ENCODE assay signal across 12 mouse cellular contexts in the genomic region with DNA sequence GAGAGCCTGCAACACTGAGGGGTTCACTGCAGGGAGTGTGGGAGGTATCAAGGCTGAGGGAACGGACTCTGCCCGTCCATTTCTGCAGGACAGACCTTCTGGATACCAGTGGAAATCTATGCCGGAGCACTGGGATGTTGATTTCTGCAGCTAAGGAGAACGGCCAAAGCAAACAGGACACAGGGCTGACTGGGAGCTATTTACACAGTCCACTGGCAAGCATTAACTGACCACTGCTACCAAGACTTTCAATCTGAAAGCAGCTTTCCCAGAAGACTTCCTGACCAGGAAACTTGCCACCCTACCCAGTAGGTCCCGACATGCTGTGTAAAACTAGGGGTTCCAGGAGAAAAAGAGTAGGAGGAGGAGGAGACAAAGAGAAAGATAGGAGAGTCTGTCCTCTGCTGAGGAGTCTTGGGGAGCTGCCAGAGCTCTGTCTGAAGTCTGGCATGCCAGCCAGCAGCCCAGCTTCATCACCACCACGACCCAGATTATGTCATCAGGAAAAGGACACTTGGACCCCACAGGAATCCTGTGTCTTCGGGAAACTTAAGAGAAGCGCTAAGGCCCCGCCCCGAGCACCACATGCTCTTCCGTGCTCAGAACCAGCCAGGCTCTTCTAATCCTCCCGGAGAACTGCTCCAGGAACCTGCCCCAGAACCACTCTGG. TPM values are rescaled to one million over a fixed set of nuclear protein-coding genes. Genes with fewer than 3 reads are reported as not detected.
DNase-seq lines count a peak whose midpoint lies in the region; ATAC-seq lines count a peak whose summit lies in the region.
"Had no signal": no experiment of that assay in that cellular context is flagged by ENCODE, and none has a peak within 500 bp of the region (broad histone marks: within the 10 kb centered on the region; RNA-seq: fewer than 3 reads in every experiment).

No protein-coding gene starts in this region.

- WGBS in hindbrain, embryonic 15.5 days: 46% methylated on average over 12 of the region's 12 CpGs
- WGBS in hindbrain, embryonic 12.5 days: 64% methylated on average over 12 of the region's 12 CpGs
- WGBS in midbrain, embryonic 13.5 days: 54% methylated on average over 12 of the region's 12 CpGs

- H3K4me1 ChIP-seq in hindbrain, embryonic 15.5 days (replicated peaks): peaks cover 4% of the 10 kb centered on the region; the same call in 1 of the 2 replicates
- no peaks in the 10 kb centered on the region for H3K4me1 ChIP-seq in hindbrain, embryonic 12.5 days
- no peaks in the 10 kb centered on the region for H3K4me1 ChIP-seq in midbrain, embryonic 13.5 days (replicated peaks)

- no peaks in the 10 kb centered on the region for H3K27me3 ChIP-seq in hindbrain, embryonic 15.5 days
- no peaks in the 10 kb centered on the region for H3K27me3 ChIP-seq in hindbrain, embryonic 12.5 days
- no peaks in the 10 kb centered on the region for H3K27me3 ChIP-seq in midbrain, embryonic 13.5 days

- ATAC-seq in hindbrain, embryonic 15.5 days (ENCODE audit: low FRiP score, low read depth): 0 out of 2 replicates have a peak, but pooled peaks have one; percentile 4
- ATAC-seq in hindbrain, embryonic 12.5 days (ENCODE audit: low FRiP score): no peak
- no peak for ATAC-seq in midbrain, embryonic 13.5 days

- H3K27ac ChIP-seq in hindbrain, embryonic 15.5 days (replicated peaks): peak overlapping the region; percentile 52; the same call in 1 of the 2 replicates
- H3K27ac ChIP-seq in hindbrain, embryonic 12.5 days: no peak overlapping the region
- no peak overlapping the region for H3K27ac ChIP-seq in midbrain, embryonic 13.5 days
- H3K27ac ChIP-seq: liver, embryonic 13.5 days had no signal

- H3K36me3 ChIP-seq in hindbrain, embryonic 15.5 days: no peaks in the 10 kb centered on the region
- no peaks in the 10 kb centered on the region for H3K36me3 ChIP-seq in hindbrain, embryonic 12.5 days
- H3K36me3 ChIP-seq in midbrain, embryonic 13.5 days: no peaks in the 10 kb centered on the region
- H3K36me3 ChIP-seq: liver, embryonic 13.5 days had no signal

- H3K9me3 ChIP-seq in hindbrain, embryonic 15.5 days: no peaks in the 10 kb centered on the region
- no peaks in the 10 kb centered on the region for H3K9me3 ChIP-seq in hindbrain, embryonic 12.5 days (replicated peaks)
- no peaks in the 10 kb centered on the region for H3K9me3 ChIP-seq in midbrain, embryonic 13.5 days
- H3K9me3 ChIP-seq: liver, embryonic 13.5 days had no signal

- H3K9ac ChIP-seq in hindbrain, embryonic 15.5 days: no peak overlapping the region
- H3K9ac ChIP-seq in hindbrain, embryonic 12.5 days: no peak overlapping the region
- no peak overlapping the region for H3K9ac ChIP-seq in midbrain, embryonic 13.5 days (replicated peaks)
- H3K9ac ChIP-seq: liver, embryonic 13.5 days had no signal

- no peak overlapping the region for H3K4me3 ChIP-seq in hindbrain, embryonic 15.5 days
- H3K4me3 ChIP-seq in hindbrain, embryonic 12.5 days: no peak overlapping the region
- no peak overlapping the region for H3K4me3 ChIP-seq in midbrain, embryonic 13.5 days (replicated peaks)
- H3K4me3 ChIP-seq: liver, embryonic 13.5 days had no signal

- peak; percentile 66 for DNase-seq in Muller cell, postnatal 12 days (ENCODE audit: inconsistent ontology term)
- peak; percentile 62 for DNase-seq in adrenal gland, postnatal 25 days
- peak; percentile 80 to 91 for DNase-seq in kidney, postnatal 25 days
- DNase-seq in ovary, postnatal 36 days (ENCODE audit: low spot score): no peak
- no peak for DNase-seq in layer of hippocampus, postnatal 25 days (ENCODE audit: extremely low spot score in 1 of 2, low spot score in 1 of 2)
- DNase-seq: liver, embryonic 13.5 days; thymus, adult 2 months had no signal

- no peak overlapping the region for H3K4me2 ChIP-seq in hindbrain, embryonic 15.5 days
- no peak overlapping the region for H3K4me2 ChIP-seq in hindbrain, embryonic 12.5 days (replicated peaks)
- H3K4me2 ChIP-seq in midbrain, embryonic 13.5 days (replicated peaks): no peak overlapping the region
- H3K4me2 ChIP-seq: liver, embryonic 13.5 days had no signal

RNA-seq across cellular contexts. Expression of a gene that starts 2.2 kb away (rescaled TPM):
- 1.4 and 2.5 TPM in 2 replicates for polyA plus RNA-seq in hindbrain, embryonic 15.5 days (2015; fragmentation: Nextera tagmentation; extraction: Ambion mirVana)
- 0.10 and 0.12 TPM in 2 replicates for polyA plus RNA-seq in hindbrain, embryonic 12.5 days (2016; fragmentation: Nextera tagmentation; extraction: Ambion mirVana)
- 0.52 and 0.67 TPM in 2 replicates for total RNA-seq in adrenal gland, postnatal 25 days (2021)
- polyA plus RNA-seq in midbrain, embryonic 13.5 days (2015; fragmentation: Nextera tagmentation; extraction: Ambion mirVana): 0.13 and 0.17 TPM in 2 replicates
- 100 to 1,000 TPM; 226 to 229 TPM for total RNA-seq in layer of hippocampus, postnatal 25 days (2021)
- total RNA-seq: hematopoietic stem cell, adult 5-6 weeks had no signal
- polyA plus RNA-seq: embryonic facial prominence, embryonic 11.5 days; liver, embryonic 13.5 days had no signal

RNA-seq across cellular contexts. Expression of a gene that starts 23.1 kb away (rescaled TPM):
- polyA plus RNA-seq in hindbrain, embryonic 15.5 days (2015; fragmentation: Nextera tagmentation; extraction: Ambion mirVana): 343 and 418 TPM in 2 replicates
- polyA plus RNA-seq in hindbrain, embryonic 12.5 days (2016; fragmentation: Nextera tagmentation; extraction: Ambion mirVana): 171 and 183 TPM in 2 replicates
- 47.8 and 59.0 TPM in 2 replicates for total RNA-seq in adrenal gland, postnatal 25 days (2021)
- 234 and 247 TPM in 2 replicates for polyA plus RNA-seq in midbrain, embryonic 13.5 days (2015; fragmentation: Nextera tagmentation; extraction: Ambion mirVana)
- total RNA-seq in layer of hippocampus, postnatal 25 days (2021): 100 to 1,000 TPM; 259 to 264 TPM

RNA-seq across cellular contexts. Expression of a gene that starts 37.2 kb away (rescaled TPM):
- polyA plus RNA-seq in hindbrain, embryonic 15.5 days (2015; fragmentation: Nextera tagmentation; extraction: Ambion mirVana): 0.29 and 0.45 TPM in 2 replicates
- polyA plus RNA-seq in hindbrain, embryonic 12.5 days (2016; fragmentation: Nextera tagmentation; extraction: Ambion mirVana): 1.2 TPM in 2 replicates
- total RNA-seq in adrenal gland, postnatal 25 days (2021): 1.4 and 1.5 TPM in 2 replicates
- 0.46 and 0.51 TPM in 2 replicates for polyA plus RNA-seq in midbrain, embryonic 13.5 days (2015; fragmentation: Nextera tagmentation; extraction: Ambion mirVana)
- total RNA-seq in layer of hippocampus, postnatal 25 days (2021): under 1 TPM in 1 of 2 experiments, not detected in 1; 0.12 TPM

Comparison
In these comparisons a context has a peak if more than half of its experiments do, and no peak if none do; other contexts are left out.
1. DNase-seq: peak in Muller cell, postnatal 12 days (single experiment), adrenal gland, postnatal 25 days (single experiment) and kidney, postnatal 25 days (2 of 2); none in ovary, postnatal 36 days (single experiment) and layer of hippocampus, postnatal 25 days (0 of 2).